Mouse (Mus musculus) spleen, postnatal 10 days (tissue): Measurements from ENCODE around the gene Actbl2.

ENCODE experiments used
- DNase-seq, 2 experiments: peaks; one replicate each; pipeline ENCODE4 v3.0.0; 2021 to 2022; ENCODE audit warnings: low spot score in 2 of 2

Gene Actbl2

GRCm38 (mm10) chr13:111269789-111270335, 15.0 kb downstream of the Actbl2 start:
- no peak for DNase-seq

- DNase-seq: no peak
Observed at GRCm38 (mm10) chr13:111271868-111272267, 17.1 kb downstream of the Actbl2 start.

GRCm38 (mm10) chr13:111286461-111287385, 31.9 kb downstream of the Actbl2 start:
- DNase-seq: peak in 1 of 2 experiments; percentile 52

GRCm38 (mm10) chr13:111291161-111291957, 36.5 kb downstream of the Actbl2 start:
- no peak for DNase-seq

- no peak for DNase-seq
Observed at GRCm38 (mm10) chr13:111291958-111292493, 37.2 kb downstream of the Actbl2 start.

- DNase-seq: no peak
Observed at GRCm38 (mm10) chr13:111293478-111293877, 38.7 kb downstream of the Actbl2 start.

GRCm38 (mm10) chr13:111294965-111295494, 40.2 kb downstream of the Actbl2 start:
- DNase-seq: no peak

GRCm38 (mm10) chr13:111296029-111296428, 41.2 kb downstream of the Actbl2 start:
- DNase-seq: no peak

- DNase-seq: no peak
Observed at GRCm38 (mm10) chr13:111297614-111298013, 42.8 kb downstream of the Actbl2 start.

- no peak for DNase-seq
Observed at GRCm38 (mm10) chr13:111299145-111299713, 44.4 kb downstream of the Actbl2 start.

GRCm38 (mm10) chr13:111300846-111301245, 46.0 kb downstream of the Actbl2 start:
- DNase-seq: no peak

- no peak for DNase-seq
Observed at GRCm38 (mm10) chr13:111301431-111301830, 46.6 kb downstream of the Actbl2 start.

GRCm38 (mm10) chr13:111304194-111304593, 49.4 kb downstream of the Actbl2 start:
- no peak for DNase-seq

GRCm38 (mm10) chr13:111304736-111305135, 49.9 kb downstream of the Actbl2 start:
- no peak for DNase-seq
